Mouse (Mus musculus): ENCODE results near the gene Vmn1r211. TPM values are rescaled to one million over a fixed set of nuclear protein-coding genes. Genes with fewer than 3 reads are reported as not detected.

The Vmn1r211 gene
- polyA plus RNA-seq (2012; fragmentation: generic; extraction: Trizol): not detected

GRCm38 (mm10) chr13:22857461-22857860, at the start of gene Vmn1r211:
Gene Vmn1r211 (minus strand): TSS chr13:22857561.

DNA sequence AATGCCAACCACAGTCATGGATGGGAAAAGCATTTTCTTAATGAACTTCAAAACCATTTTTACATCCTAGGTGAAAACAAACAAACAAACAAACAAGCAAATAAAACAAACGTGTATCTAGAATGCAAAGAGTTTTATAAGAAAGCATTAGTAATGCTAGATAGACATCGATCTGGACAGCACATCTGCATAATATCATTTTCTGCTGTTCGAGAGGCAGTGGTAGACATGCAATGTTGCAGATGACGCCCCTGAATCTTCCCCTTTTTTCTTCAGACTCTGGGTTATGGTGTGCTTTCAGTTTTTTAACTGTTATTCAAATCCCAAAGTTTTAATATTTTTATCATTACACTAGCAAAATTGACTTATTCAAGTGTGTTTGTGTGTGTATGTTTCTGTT, 26.7 kb upstream of the Vmn1r211 start, which contains the start of gene Vmn1r212:
TSS of gene Vmn1r212 (minus strand) at position 101 of the 400 bp plus-strand sequence.

GRCm38 (mm10) chr13:22831248-22831647, 26.1 kb downstream of the Vmn1r211 start, which contains the start of gene Vmn1r210:
Gene Vmn1r210 (minus strand): TSS chr13:22831348.

GRCm38 (mm10) chr13:22809582-22809981, 47.8 kb downstream of the Vmn1r211 start, which contains the start of gene Vmn1r209:
Gene Vmn1r209 (minus strand): TSS chr13:22809682.

Other genes with a start within 250 kb of the Vmn1r211 start
- gene Vmn1r206, start 233.3 kb downstream of the Vmn1r211 start, polyA plus RNA-seq (2012; fragmentation: generic; extraction: Trizol): not detected
- not detected for gene Vmn1r207-ps, start 127.9 kb downstream of the Vmn1r211 start, polyA plus RNA-seq (2012; fragmentation: generic; extraction: Trizol)
- not detected for gene Vmn1r208, start 80.2 kb downstream of the Vmn1r211 start, polyA plus RNA-seq (2012; fragmentation: generic; extraction: Trizol)
- not detected for gene Vmn1r209, start 47.9 kb downstream of the Vmn1r211 start, polyA plus RNA-seq (2012; fragmentation: generic; extraction: Trizol)
- under 1 TPM in 1 of 2 experiments, not detected in 1; 0.02 TPM for gene Vmn1r210, start 26.2 kb downstream of the Vmn1r211 start, polyA plus RNA-seq (2012; fragmentation: generic; extraction: Trizol)
- not detected for gene Vmn1r212, start 26.6 kb upstream of the Vmn1r211 start, polyA plus RNA-seq (2012; fragmentation: generic; extraction: Trizol)
- not detected for gene Vmn1r213, start 150.1 kb upstream of the Vmn1r211 start, polyA plus RNA-seq (2012; fragmentation: generic; extraction: Trizol)
- gene Vmn1r214, start 172.9 kb upstream of the Vmn1r211 start, polyA plus RNA-seq (2012; fragmentation: generic; extraction: Trizol): not detected
- gene Vmn1r215, start 210.5 kb upstream of the Vmn1r211 start, polyA plus RNA-seq (2012; fragmentation: generic; extraction: Trizol): not detected